Comparison of ENCODE assay signal across 12 mouse cellular contexts in genomic region chrX:53015549-53015948, GRCm38 (mm10). TPM values are rescaled to one million over a fixed set of nuclear protein-coding genes. Genes with fewer than 3 reads are reported as not detected.
DNase-seq lines count a peak whose midpoint lies in the region; ATAC-seq and TF ChIP-seq lines count a peak whose summit lies in the region.
"Had no signal": no experiment of that assay in that cellular context is flagged by ENCODE, and none has a peak within 500 bp of the region (broad histone marks: within the 10 kb centered on the region; RNA-seq: fewer than 3 reads in every experiment).

No protein-coding gene starts in this region.

- no peaks in the 10 kb centered on the region for H3K4me1 ChIP-seq in kidney, postnatal 0 days (replicated peaks; ENCODE audit: insufficient read depth, low read length)
- H3K4me1 ChIP-seq in kidney, adult 2 months (ENCODE audit: control insufficient read depth, insufficient read depth, low read length): no peaks in the 10 kb centered on the region
- H3K4me1 ChIP-seq: forebrain, embryonic 13.5 days; heart, embryonic 13.5 days; neural tube, embryonic 13.5 days had no signal

- H3K36me3 ChIP-seq in kidney, postnatal 0 days (ENCODE audit: insufficient read depth, low read length): 0 out of 2 replicates have a peak, but pooled peaks cover 8% of the 10 kb centered on the region
- no peaks in the 10 kb centered on the region for H3K36me3 ChIP-seq in kidney, adult 2 months (ENCODE audit: control insufficient read depth, insufficient read depth, low read length)

- H3K27ac ChIP-seq in kidney, postnatal 0 days: no peak overlapping the region
- H3K27ac ChIP-seq in kidney, adult 2 months (ENCODE audit: insufficient read depth, low read depth, low read length): no peak overlapping the region
- H3K27ac ChIP-seq: forebrain, embryonic 13.5 days; heart, embryonic 13.5 days; neural tube, embryonic 13.5 days had no signal

- peak; percentile 55 for TF ChIP-seq CTCF in kidney, postnatal 0 days (IDR thresholded peaks at IDR 0.05; ENCODE audit: low read depth)
- TF ChIP-seq CTCF in kidney, adult 2 months (conservative IDR thresholded peaks at IDR 0.05; ENCODE audit: insufficient read depth, insufficient read length, low read depth, low read length): no peak

- no peak overlapping the region for H3K4me2 ChIP-seq in kidney, postnatal 0 days (ENCODE audit: low read length)
- H3K4me2 ChIP-seq: forebrain, embryonic 13.5 days; heart, embryonic 13.5 days; neural tube, embryonic 13.5 days had no signal

- no peak overlapping the region for H3K4me3 ChIP-seq in kidney, postnatal 0 days (replicated peaks; ENCODE audit: low read depth, low read length)
- no peak overlapping the region for H3K4me3 ChIP-seq in kidney, adult 2 months (ENCODE audit: insufficient read depth, low read depth, low read length)
- H3K4me3 ChIP-seq: forebrain, embryonic 13.5 days; heart, embryonic 13.5 days; neural tube, embryonic 13.5 days had no signal

- DNase-seq in adrenal gland, postnatal 14 days: peak; percentile 13
- DNase-seq in adrenal gland, adult 18-20 months (ENCODE audit: low spot score in 2 of 2): no peak
- DNase-seq in kidney, postnatal 0 days (ENCODE audit: low spot score): no peak
- no peak for DNase-seq in kidney, adult 11 months
- peak; percentile 5 for DNase-seq in right cerebral cortex, postnatal 4 days
- no peak for DNase-seq in right cerebral cortex, postnatal 36 days (ENCODE audit: low spot score in 2 of 2)
- DNase-seq in thymus, postnatal 36 days: peak; percentile 2 to 7
- no peak for DNase-seq in kidney, adult 2 months
- DNase-seq: layer of hippocampus, adult 9-11 months had no signal

- no peaks in the 10 kb centered on the region for H3K27me3 ChIP-seq in kidney, postnatal 0 days (ENCODE audit: insufficient read depth, low read length)
- no peaks in the 10 kb centered on the region for H3K27me3 ChIP-seq in kidney, adult 2 months (replicated peaks; ENCODE audit: control insufficient read depth, insufficient read depth, low read length)
- H3K27me3 ChIP-seq: forebrain, embryonic 13.5 days; heart, embryonic 13.5 days; neural tube, embryonic 13.5 days had no signal

- no peaks in the 10 kb centered on the region for H3K9me3 ChIP-seq in kidney, postnatal 0 days (replicated peaks; ENCODE audit: low read length)
- H3K9me3 ChIP-seq: forebrain, embryonic 13.5 days; heart, embryonic 13.5 days; neural tube, embryonic 13.5 days had no signal

- ATAC-seq in kidney, postnatal 0 days (replicated peaks; ENCODE audit: low FRiP score, low read depth): no peak
- ATAC-seq: forebrain, embryonic 13.5 days had no signal

- H3K9ac ChIP-seq in kidney, postnatal 0 days (ENCODE audit: low read depth, low read length): no peak overlapping the region
- H3K9ac ChIP-seq: forebrain, embryonic 13.5 days; heart, embryonic 13.5 days; neural tube, embryonic 13.5 days had no signal

- TF ChIP-seq POLR2A in kidney, adult 2 months (IDR thresholded peaks at IDR 0.05; ENCODE audit: low read depth, low read length): no peak

RNA-seq across cellular contexts. Expression of gene Hprt, which starts 27.6 kb away (rescaled TPM):
- 85.7 and 90.5 TPM in 2 replicates for total RNA-seq in adrenal gland, postnatal 14 days (2021)
- 100 to 1,000 TPM; 104 to 114 TPM for total RNA-seq in adrenal gland, adult 18-20 months (2021)
- 196 and 204 TPM in 2 replicates for polyA plus RNA-seq in kidney, postnatal 0 days (2015; fragmentation: Nextera tagmentation; extraction: Ambion mirVana)
- polyA plus RNA-seq in kidney, adult 2 months (2012; rRNA removed): 15.9 and 28.9 TPM in 2 replicates

Comparison
In these comparisons a context has a peak if more than half of its experiments do, and no peak if none do; other contexts are left out.
1. DNase-seq: peak in adrenal gland, postnatal 14 days (single experiment), right cerebral cortex, postnatal 4 days (single experiment) and thymus, postnatal 36 days (2 of 2); none in adrenal gland, adult 18-20 months (0 of 2), kidney, postnatal 0 days (single experiment), kidney, adult 11 months (single experiment), right cerebral cortex, postnatal 36 days (0 of 2) and kidney, adult 2 months (single experiment).